Mouse (Mus musculus): ENCODE data around the gene Gm11027.
A peak's percentile ranks its signal among the peaks of the same experiment; 100 is the strongest.
"Not testable (repeated sequence)": the region's sequence is repeated elsewhere in the genome, so short reads cannot be mapped to it uniquely, and the experiment has no call there.

The Gm11027 gene

GRCm38 (mm10) chr12:116275086-116275485, at the start of gene Gm11027:
Gene Gm11027 (plus strand): TSS chr12:116275386.
- DNase-seq (ENCODE audit: low spot score in 2 of 2): not testable (repeated sequence)

GRCm38 (mm10) chr12:116226289-116227057, 48.7 kb upstream of the Gm11027 start:
- no peak for DNase-seq (ENCODE audit: low spot score in 2 of 2)

- no peak for DNase-seq (ENCODE audit: low spot score in 2 of 2)
Measured at GRCm38 (mm10) chr12:116229451-116229850, 45.7 kb upstream of the Gm11027 start.

GRCm38 (mm10) chr12:116231612-116232011, 43.6 kb upstream of the Gm11027 start:
- DNase-seq (ENCODE audit: low spot score in 2 of 2): peak in 1 of 2 experiments; percentile 42

- no peak for DNase-seq (ENCODE audit: low spot score in 2 of 2)
Measured at GRCm38 (mm10) chr12:116232061-116232460, 43.1 kb upstream of the Gm11027 start.

- no peak for DNase-seq (ENCODE audit: low spot score in 2 of 2)
Measured at GRCm38 (mm10) chr12:116235356-116235755, 39.8 kb upstream of the Gm11027 start.

GRCm38 (mm10) chr12:116236658-116237057, 38.5 kb upstream of the Gm11027 start:
- DNase-seq (ENCODE audit: low spot score in 2 of 2): no peak

GRCm38 (mm10) chr12:116238370-116238769, 36.8 kb upstream of the Gm11027 start:
- no peak for DNase-seq (ENCODE audit: low spot score in 2 of 2)

- DNase-seq (ENCODE audit: low spot score in 2 of 2): no peak
Measured at GRCm38 (mm10) chr12:116238803-116239202, 36.4 kb upstream of the Gm11027 start.

GRCm38 (mm10) chr12:116244601-116245000, 30.6 kb upstream of the Gm11027 start:
- DNase-seq (ENCODE audit: low spot score in 2 of 2): no peak

GRCm38 (mm10) chr12:116254652-116255051, 20.5 kb upstream of the Gm11027 start:
- no peak for DNase-seq (ENCODE audit: low spot score in 2 of 2)

GRCm38 (mm10) chr12:116255636-116256035, 19.6 kb upstream of the Gm11027 start:
- DNase-seq (ENCODE audit: low spot score in 2 of 2): no peak

GRCm38 (mm10) chr12:116258321-116258720, 16.9 kb upstream of the Gm11027 start:
- DNase-seq (ENCODE audit: low spot score in 2 of 2): no peak

GRCm38 (mm10) chr12:116262555-116263341, 12.4 kb upstream of the Gm11027 start, which contains the start of gene Wdr60:
Gene Wdr60 (minus strand): TSS chr12:116263022.
- DNase-seq (ENCODE audit: low spot score in 2 of 2): peak; percentile 81 to 92

- no peak for DNase-seq (ENCODE audit: low spot score in 2 of 2)
Measured at GRCm38 (mm10) chr12:116264756-116265155, 10.4 kb upstream of the Gm11027 start.

- no peak for DNase-seq (ENCODE audit: low spot score in 2 of 2)
Measured at GRCm38 (mm10) chr12:116265275-116265674, 9.9 kb upstream of the Gm11027 start.

GRCm38 (mm10) chr12:116269450-116269849, 5.7 kb upstream of the Gm11027 start:
- DNase-seq (ENCODE audit: low spot score in 2 of 2): peak in 1 of 2 experiments; percentile 23

GRCm38 (mm10) chr12:116270538-116270937, 4.6 kb upstream of the Gm11027 start:
- no peak for DNase-seq (ENCODE audit: low spot score in 2 of 2)

GRCm38 (mm10) chr12:116271071-116271470, 4.1 kb upstream of the Gm11027 start:
- DNase-seq (ENCODE audit: low spot score in 2 of 2): no peak

- DNase-seq (ENCODE audit: low spot score in 2 of 2): no peak
Measured at GRCm38 (mm10) chr12:116273733-116274132, 1.5 kb upstream of the Gm11027 start.

- no peak for DNase-seq (ENCODE audit: low spot score in 2 of 2)
Measured at GRCm38 (mm10) chr12:116275631-116276030, 445 bp downstream of the Gm11027 start.

- DNase-seq (ENCODE audit: low spot score in 2 of 2): no peak
Measured at GRCm38 (mm10) chr12:116276961-116277360, 1.8 kb downstream of the Gm11027 start.

- DNase-seq (ENCODE audit: low spot score in 2 of 2): no peak
Measured at GRCm38 (mm10) chr12:116278541-116278940, 3.4 kb downstream of the Gm11027 start.
